Mouse (Mus musculus) midbrain, postnatal 0 days (tissue): ENCODE results near the gene Otud7b. TPM values are rescaled to one million over a fixed set of nuclear protein-coding genes. Genes with fewer than 3 reads are reported as not detected.

Experiments
- ATAC-seq: fragments of 200-750 bp; cut with Nextera tagmentation; 2 replicates; pipeline ENCODE4 v1.8.0; 2017; ENCODE audit warnings: moderate number of reproducible peaks, mild to moderate bottlenecking, moderate TSS enrichment, moderate library complexity; ENCODE audit not compliant: low FRiP score
- DNase-seq: peaks from one replicate; pipeline ENCODE4 v3.0.0-alpha.2; 2015; ENCODE audit warnings: low spot score
- H3K27ac ChIP-seq: fragments of 300-500 bp; sonication (generic); 2 replicates; pipeline ENCODE4 v1.5.1; 2014; ENCODE audit warnings: low read depth, mild to moderate bottlenecking, low read length, mixed read lengths
- H3K27me3 ChIP-seq: fragments of 300-500 bp; sonication (generic); 2 replicates; pipeline ENCODE4 v1.6.1; 2014; ENCODE audit warnings: low read length, control low read depth, mixed read lengths; ENCODE audit not compliant: insufficient read depth
- H3K36me3 ChIP-seq: fragments of 300-500 bp; sonication (generic); 2 replicates; pipeline ENCODE4 v1.6.1; 2014; ENCODE audit warnings: low read length, control low read depth, mixed read lengths; ENCODE audit not compliant: insufficient read depth
- H3K4me1 ChIP-seq: fragments of 300-500 bp; sonication (generic); 2 replicates; pipeline ENCODE4 v1.6.1; 2014; ENCODE audit warnings: mild to moderate bottlenecking, control low read depth, antibody characterized with exemption, low read length, mixed read lengths; ENCODE audit not compliant: insufficient read depth
- H3K4me2 ChIP-seq: fragments of 300-500 bp; sonication (generic); 2 replicates; pipeline ENCODE4 v1.6.1; 2014; ENCODE audit warnings: low read depth, mild to moderate bottlenecking, low read length, mixed read lengths; ENCODE audit not compliant: poor library complexity, severe bottlenecking
- H3K4me3 ChIP-seq: fragments of 300-500 bp; sonication (generic); 2 replicates; pipeline ENCODE4 v1.5.1; 2014; ENCODE audit warnings: low read depth, mild to moderate bottlenecking, low read length, moderate library complexity
- H3K9ac ChIP-seq: fragments of 300-500 bp; sonication (generic); replicated peaks from 2 replicates; pipeline ENCODE4 v1.6.1; 2014; ENCODE audit warnings: mild to moderate bottlenecking, low read length, moderate library complexity, mixed read lengths; ENCODE audit not compliant: poor library complexity, severe bottlenecking
- H3K9me3 ChIP-seq: fragments of 300-500 bp; sonication (generic); 2 replicates; pipeline ENCODE4 v1.6.1; 2016; ENCODE audit warnings: low read length, control low read depth
- CTCF ChIP-seq: IDR thresholded peaks from 2 replicates; pipeline ENCODE4 v1.5.1; 2016; ENCODE audit warnings: antibody characterized with exemption, mild to moderate bottlenecking
- WGBS: fragments of 180-500 bp; shearing (Covaris S2); extraction: QIAGEN DNeasy Blood & Tissue Kit; methylation state at CpG from one replicate; pipeline ENCODE4 v1.1.7; 2014; 5-methylcytosine and 5-hydroxymethylcytosine counted together
- polyA plus RNA-seq: library from polyadenylated mRNA; unstranded; fragments of >200 nt; fragmentation: Nextera tagmentation; extraction: Ambion mirVana; gene quantifications from 2 replicates; pipeline ENCODE4 v1.2.1, GENCODE M21; 2015
- total RNA-seq: library from RNA; depleted of rRNA; stranded (reverse); fragments of >200 nt; gene quantifications from 2 replicates; pipeline ENCODE4 v1.2.3, GENCODE M21; 2014; rRNA removed

The Otud7b gene
- total and polyA plus RNA-seq, 2 experiments from 2014 or later, result 7.5 to 14.3 TPM

DNA sequence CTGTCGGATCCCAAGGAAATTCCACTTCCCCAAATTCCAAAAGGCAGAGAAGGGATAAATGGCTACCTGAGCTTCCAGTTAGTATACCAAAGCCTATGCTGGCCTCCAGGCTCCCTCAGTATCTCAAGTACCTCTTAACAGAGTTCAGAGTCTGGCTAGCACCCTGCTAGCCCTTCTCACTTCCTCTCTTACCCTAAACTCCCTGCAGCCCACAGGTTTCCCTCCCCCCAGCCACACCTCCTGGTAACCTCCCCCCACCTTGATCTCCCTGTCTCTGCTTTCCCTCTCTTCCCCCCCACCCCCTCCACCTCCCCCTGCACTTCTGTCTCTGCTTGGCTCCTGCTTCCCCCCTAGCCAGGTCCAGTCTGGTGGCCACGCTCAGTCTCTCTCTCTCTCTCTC, 95.4 kb downstream of the Otud7b start:
- Histone ChIP-seq H3K9ac (no peak overlapping the region), H3K27me3 (no peaks in the 10 kb centered on the region), H3K4me2 (no peak overlapping the region), H3K9me3 (no peaks in the 10 kb centered on the region), H3K36me3 (no peaks in the 10 kb centered on the region), H3K4me3 (no peak overlapping the region), H3K4me1 (peaks cover 8% of the 10 kb centered on the region; the same call in 1 of the 2 replicates), H3K27ac (no peak overlapping the region)
- no peak for DNase-seq
- ATAC-seq, result no peak
- no peak for TF ChIP-seq CTCF
- 75% methylated on average over 2 of the region's 2 CpGs for WGBS

DNA sequence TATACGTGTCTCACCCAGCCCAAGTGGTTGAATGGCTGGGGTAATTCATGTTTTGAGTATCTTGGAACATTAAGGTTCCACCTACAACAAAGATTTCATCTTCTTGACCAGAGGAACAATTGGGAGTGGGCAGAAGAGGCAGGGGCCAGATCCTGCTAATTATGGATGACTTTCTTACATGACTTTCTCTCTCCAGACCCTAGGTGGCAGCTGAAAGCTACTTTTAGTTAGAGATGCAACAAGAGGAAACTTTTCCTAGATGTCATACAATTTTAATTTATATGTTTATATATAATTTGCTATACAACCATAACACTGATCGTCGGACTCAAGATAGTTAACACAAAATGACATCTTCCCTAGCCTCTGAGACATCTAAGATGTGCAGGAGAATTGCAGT, 103.5 kb downstream of the Otud7b start:
- WGBS, result 86% methylated on average over 3 of the region's 3 CpGs
- H3K9me3 ChIP-seq, result no peaks in the 10 kb centered on the region
- DNase-seq (no peak), ATAC-seq (no peak)
- TF ChIP-seq CTCF, result peak; percentile 50
- no peak overlapping the region for H3K4me3 ChIP-seq
- no peaks in the 10 kb centered on the region for H3K4me1 ChIP-seq
- no peaks in the 10 kb centered on the region for H3K36me3 ChIP-seq
- no peak overlapping the region for H3K27ac ChIP-seq
- no peak overlapping the region for H3K9ac ChIP-seq
- no peak overlapping the region for H3K4me2 ChIP-seq
- no peaks in the 10 kb centered on the region for H3K27me3 ChIP-seq

DNA sequence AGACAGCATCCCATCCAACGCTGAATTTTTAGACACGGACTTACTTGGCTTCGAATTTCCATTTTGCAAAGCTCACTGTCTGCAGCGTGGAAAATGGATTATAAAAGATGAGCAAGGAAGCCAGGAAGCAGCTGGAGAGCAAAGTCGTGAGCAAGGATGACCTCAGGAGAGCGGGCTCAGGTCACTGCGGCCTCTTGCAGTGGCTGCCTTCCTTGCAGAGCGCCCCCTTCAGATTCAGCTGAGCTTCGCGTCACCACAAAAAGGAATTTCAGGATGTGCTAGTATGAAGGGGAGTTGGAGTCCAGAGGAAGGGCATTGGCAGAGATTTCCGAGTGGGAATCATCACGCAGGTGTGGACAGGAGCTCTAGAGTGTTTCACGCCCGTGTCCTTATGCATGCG, 104.9 kb downstream of the Otud7b start:
- no peak overlapping the region for H3K4me2 ChIP-seq
- H3K4me3 ChIP-seq, result no peak overlapping the region
- DNase-seq (no peak), ATAC-seq (no peak)
- WGBS, result 17% methylated on average over 15 of the region's 15 CpGs
- H3K27ac ChIP-seq, result no peak overlapping the region
- peak; percentile 47 for TF ChIP-seq CTCF
- H3K9me3 ChIP-seq, result no peaks in the 10 kb centered on the region
- H3K27me3 ChIP-seq, result 0 out of 2 replicates have a peak, but pooled peaks cover under 1% of the 10 kb centered on the region
- H3K4me1 ChIP-seq, result no peaks in the 10 kb centered on the region
- H3K36me3 ChIP-seq, result no peaks in the 10 kb centered on the region
- no peak overlapping the region for H3K9ac ChIP-seq

Other genes with a start within 250 kb of the Otud7b start
- 9.3 and 11.0 TPM in 2 replicates for gene Prpf3, start 248.6 kb upstream of the Otud7b start, total RNA-seq
- 24.0 and 26.9 TPM in 2 replicates for gene Prpf3, start 248.6 kb upstream of the Otud7b start, polyA plus RNA-seq
- 82.9 and 88.3 TPM in 2 replicates for gene Mrps21, start 233.0 kb upstream of the Otud7b start, total RNA-seq
- gene Mrps21, start 233.0 kb upstream of the Otud7b start, polyA plus RNA-seq, result 241 TPM in 2 replicates
- gene Ciart, start 222.3 kb upstream of the Otud7b start, total RNA-seq, result 4.2 and 5.2 TPM in 2 replicates
- 9.3 and 12.6 TPM in 2 replicates for gene Ciart, start 222.3 kb upstream of the Otud7b start, polyA plus RNA-seq
- gene BC028528, start 212.5 kb upstream of the Otud7b start, total RNA-seq, result 6.5 and 27.7 TPM in 2 replicates
- 14.6 and 18.8 TPM in 2 replicates for gene BC028528, start 212.5 kb upstream of the Otud7b start, polyA plus RNA-seq
- gene Aph1a, start 210.6 kb upstream of the Otud7b start, total RNA-seq, result 67.5 and 71.6 TPM in 2 replicates
- gene Aph1a, start 210.6 kb upstream of the Otud7b start, polyA plus RNA-seq, result 39.0 and 45.2 TPM in 2 replicates
- gene Car14, start 199.8 kb upstream of the Otud7b start, total RNA-seq, result 5.1 and 8.0 TPM in 2 replicates
- 6.8 and 7.5 TPM in 2 replicates for gene Car14, start 199.8 kb upstream of the Otud7b start, polyA plus RNA-seq
- 24.7 and 27.5 TPM in 2 replicates for gene Anp32e, start 175.3 kb upstream of the Otud7b start, total RNA-seq
- gene Anp32e, start 175.3 kb upstream of the Otud7b start, polyA plus RNA-seq, result 70.9 and 86.9 TPM in 2 replicates
- gene Plekho1, start 108.5 kb upstream of the Otud7b start, total RNA-seq, result 52.5 and 62.7 TPM in 2 replicates
- gene Plekho1, start 108.5 kb upstream of the Otud7b start, polyA plus RNA-seq, result 37.3 and 41.2 TPM in 2 replicates
- gene Vps45, start 46.1 kb upstream of the Otud7b start, total RNA-seq, result 29.5 and 35.3 TPM in 2 replicates
- 60.6 and 61.1 TPM in 2 replicates for gene Vps45, start 46.1 kb upstream of the Otud7b start, polyA plus RNA-seq
- 15.5 and 22.3 TPM in 2 replicates for gene Mtmr11, start 57.5 kb downstream of the Otud7b start, total RNA-seq
- 8.4 and 9.4 TPM in 2 replicates for gene Mtmr11, start 57.5 kb downstream of the Otud7b start, polyA plus RNA-seq
- 70.3 and 79.1 TPM in 2 replicates for gene Sf3b4, start 67.8 kb downstream of the Otud7b start, total RNA-seq
- 156 and 158 TPM in 2 replicates for gene Sf3b4, start 67.8 kb downstream of the Otud7b start, polyA plus RNA-seq
- 157 and 160 TPM in 2 replicates for gene Sv2a, start 76.6 kb downstream of the Otud7b start, total RNA-seq
- 167 and 176 TPM in 2 replicates for gene Sv2a, start 76.6 kb downstream of the Otud7b start, polyA plus RNA-seq
- gene Bola1, start 115.2 kb downstream of the Otud7b start, total RNA-seq, result 29.5 and 36.8 TPM in 2 replicates
- gene Bola1, start 115.2 kb downstream of the Otud7b start, polyA plus RNA-seq, result 54.6 and 58.1 TPM in 2 replicates
- 134 and 144 TPM in 2 replicates for gene Hist2h2ab, start 115.3 kb downstream of the Otud7b start, total RNA-seq
- gene Hist2h2ab, start 115.3 kb downstream of the Otud7b start, polyA plus RNA-seq, result 1.1 TPM in 1 of 2 replicates, not detected in the other
- gene Hist2h2ac, start 116.4 kb downstream of the Otud7b start, total RNA-seq, result 271 and 554 TPM in 2 replicates
- gene Hist2h2ac, start 116.4 kb downstream of the Otud7b start, polyA plus RNA-seq, result 1.7 and 1.9 TPM in 2 replicates
- 8.7 and 12.7 TPM in 2 replicates for gene Hist2h2be, start 116.6 kb downstream of the Otud7b start, total RNA-seq
- 2.8 and 2.9 TPM in 2 replicates for gene Hist2h2be, start 116.6 kb downstream of the Otud7b start, polyA plus RNA-seq
- 67.5 and 182 TPM in 2 replicates for gene Hist2h3c2, start 134.6 kb downstream of the Otud7b start, total RNA-seq
- 0.56 and 0.68 TPM in 2 replicates for gene Hist2h3c2, start 134.6 kb downstream of the Otud7b start, polyA plus RNA-seq
- 914 and 1,403 TPM in 2 replicates for gene Hist2h2aa2, start 135.7 kb downstream of the Otud7b start, total RNA-seq
- gene Hist2h2aa2, start 135.7 kb downstream of the Otud7b start, polyA plus RNA-seq, result 41.9 and 45.6 TPM in 2 replicates
- 786 and 1,113 TPM in 2 replicates for gene Hist2h2aa1, start 141.0 kb downstream of the Otud7b start, total RNA-seq
- 18.8 and 19.5 TPM in 2 replicates for gene Hist2h2aa1, start 141.0 kb downstream of the Otud7b start, polyA plus RNA-seq
- gene Hist2h3c1, start 142.2 kb downstream of the Otud7b start, total RNA-seq, result 2.8 TPM in 1 of 2 replicates, not detected in the other
- gene Hist2h3c1, start 142.2 kb downstream of the Otud7b start, polyA plus RNA-seq, result 0.11 and 0.32 TPM in 2 replicates
- gene Hist2h4, start 158.8 kb downstream of the Otud7b start, total RNA-seq, result 109 and 118 TPM in 2 replicates
- gene Hist2h4, start 158.8 kb downstream of the Otud7b start, polyA plus RNA-seq, result 5.3 and 6.1 TPM in 2 replicates
- gene Hist2h3b, start 164.1 kb downstream of the Otud7b start, total RNA-seq, result 684 and 1,135 TPM in 2 replicates
- 6.2 and 8.3 TPM in 2 replicates for gene Hist2h3b, start 164.1 kb downstream of the Otud7b start, polyA plus RNA-seq
- 162 and 343 TPM in 2 replicates for gene Hist2h2bb, start 165.2 kb downstream of the Otud7b start, total RNA-seq
- gene Hist2h2bb, start 165.2 kb downstream of the Otud7b start, polyA plus RNA-seq, result 1.0 and 1.7 TPM in 2 replicates
- 0.60 and 1.3 TPM in 2 replicates for gene Fcgr1, start 189.4 kb downstream of the Otud7b start, total RNA-seq
- gene Fcgr1, start 189.4 kb downstream of the Otud7b start, polyA plus RNA-seq, result 1.5 TPM in 2 replicates